Mouse (Mus musculus): ENCODE results near the gene Cbx4.

- no peak for TF ChIP-seq CTCF (IDR thresholded peaks at IDR 0.05; ENCODE audit: low read depth)
- TF ChIP-seq EP300 (optimal IDR thresholded peaks at IDR 0.05) = no peak
Observed at GRCm38 (mm10) chr11:119046601-119047245, 39.3 kb downstream of the Cbx4 start.
